Mouse (Mus musculus) lung, adult 18-20 months (tissue): ENCODE results near the gene Camk2d.
A peak's percentile ranks its signal among the peaks of the same experiment; 100 is the strongest.

Experiments
- DNase-seq, 2 experiments: peaks; one replicate each; pipeline ENCODE4 v3.0.0; 2022; ENCODE audit warnings: mixed read lengths in 2 of 2

Camk2d gene

DNA sequence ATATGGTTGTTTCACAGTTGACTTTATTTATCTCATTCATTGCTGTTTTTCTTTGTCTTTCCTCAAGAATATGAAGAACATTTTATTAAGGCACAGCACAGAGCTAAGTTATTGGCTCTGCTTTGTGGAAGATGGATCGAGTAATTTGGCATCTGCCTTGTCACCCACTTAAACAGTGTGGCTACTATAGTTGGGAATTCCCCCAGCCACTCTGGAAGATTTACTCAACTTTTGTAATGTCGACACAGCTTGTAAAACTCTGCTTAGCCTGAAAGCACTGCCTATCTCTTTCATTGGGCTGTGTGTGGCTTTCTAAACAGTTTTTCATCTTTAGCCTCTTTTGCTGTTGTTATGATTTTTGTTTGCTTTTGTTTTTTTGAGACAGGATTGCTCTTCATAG is 56.3 kb downstream of the Camk2d start:
- no peak for DNase-seq

DNA sequence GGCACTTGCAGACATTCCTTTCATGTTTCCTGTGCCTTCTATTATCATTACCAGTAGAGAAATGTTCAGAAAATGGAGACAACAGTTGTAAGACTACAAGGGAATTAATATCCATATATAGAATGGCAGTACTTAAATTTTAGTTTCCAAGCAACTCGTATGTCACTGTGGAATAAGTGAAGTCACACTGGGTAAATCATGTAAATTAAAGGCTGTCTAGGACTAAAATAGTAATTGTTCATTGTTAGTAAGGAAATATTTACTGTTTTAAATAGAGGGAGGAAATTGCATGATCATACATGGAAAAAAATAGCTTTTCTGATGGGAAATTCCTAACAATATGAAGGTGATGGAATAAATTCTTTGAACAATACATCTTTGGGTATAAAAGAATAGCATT is 57.0 kb downstream of the Camk2d start:
- DNase-seq, result no peak

DNA sequence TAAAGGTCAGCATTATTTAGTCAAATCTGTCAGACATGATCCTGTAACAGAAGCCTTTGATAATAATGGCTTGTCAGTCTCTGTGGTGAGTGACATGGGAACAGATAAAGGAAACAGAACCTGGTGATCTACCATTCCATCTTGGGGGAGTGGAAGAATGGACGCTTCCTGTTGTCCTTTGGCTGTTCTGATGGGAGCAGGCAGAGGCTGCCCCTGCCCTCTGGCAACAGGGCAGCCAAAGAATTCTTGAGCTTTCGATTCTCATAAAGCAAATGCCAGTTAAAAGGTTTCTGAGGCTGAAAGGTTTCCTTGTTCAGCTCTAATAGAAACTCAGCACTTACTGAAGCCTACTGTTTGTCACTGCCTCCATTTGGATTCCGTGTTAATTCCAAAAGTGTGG is 60.1 kb downstream of the Camk2d start:
- DNase-seq, result no peak

GRCm38 (mm10) chr3:126657895-126658294 is 61.8 kb downstream of the Camk2d start:
- DNase-seq, result no peak

DNA sequence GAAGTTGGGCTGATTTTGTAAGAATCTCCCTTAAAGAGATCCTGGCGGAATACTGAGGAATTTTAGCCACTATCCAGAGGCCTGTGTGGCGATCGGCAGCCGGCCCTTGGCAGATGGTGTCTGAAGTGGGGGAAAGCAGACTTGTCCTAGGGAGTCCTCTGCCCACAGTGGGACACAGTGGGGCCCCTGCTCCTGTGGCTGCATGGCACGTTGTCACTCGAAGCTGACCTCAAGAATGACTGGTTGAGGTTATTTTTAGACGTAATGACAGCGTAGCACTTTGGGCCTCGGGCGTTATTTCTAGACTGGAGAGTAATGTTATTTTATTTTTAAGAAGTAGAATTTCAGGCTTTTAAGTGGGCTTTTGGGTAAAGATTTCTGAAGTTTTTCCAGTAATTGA is 62.7 kb downstream of the Camk2d start:
- no peak for DNase-seq

DNA sequence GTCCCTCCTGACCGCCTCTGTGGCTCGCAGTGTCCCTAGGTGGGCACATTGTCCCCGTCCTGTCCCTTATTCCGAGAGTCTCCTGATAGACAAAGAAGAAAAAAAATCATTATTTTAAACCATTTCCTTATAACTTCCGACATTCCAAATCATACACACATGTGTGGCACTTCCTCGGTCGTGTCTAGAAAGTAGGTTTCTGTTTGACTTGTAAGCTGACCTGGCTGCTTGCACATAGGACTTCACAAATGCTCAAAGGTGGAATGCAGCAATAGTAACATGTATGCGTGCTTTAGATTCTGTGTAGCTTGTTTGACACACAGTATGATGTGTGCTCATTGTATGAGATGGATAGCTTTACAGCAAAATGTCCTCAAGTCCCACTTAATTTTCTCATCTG is 63.1 kb downstream of the Camk2d start:
- no peak for DNase-seq

- DNase-seq, result peak in 1 of 2 experiments; percentile 36
Measured at GRCm38 (mm10) chr3:126659832-126660564, 63.9 kb downstream of the Camk2d start.

DNA sequence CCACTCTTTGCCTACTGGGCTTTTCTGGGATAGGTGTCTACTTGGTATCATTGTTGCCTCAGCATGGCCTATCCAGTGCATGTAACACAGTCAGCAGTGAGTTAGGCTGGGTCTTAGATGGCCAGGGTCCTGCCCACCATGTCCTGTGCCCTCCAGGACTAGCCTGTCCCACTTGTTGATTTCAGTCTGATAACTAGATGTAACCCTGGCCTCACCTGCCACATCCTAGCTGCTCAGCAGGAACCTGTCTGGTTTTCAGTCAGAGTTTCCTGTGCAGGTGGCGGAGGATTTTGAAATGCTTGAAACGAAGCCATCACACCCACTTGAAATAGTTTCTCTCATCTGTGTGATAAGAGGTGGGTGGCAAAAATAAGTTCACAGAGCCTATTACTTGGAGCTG is 64.5 kb downstream of the Camk2d start:
- peak; percentile 44 to 58 for DNase-seq

DNA sequence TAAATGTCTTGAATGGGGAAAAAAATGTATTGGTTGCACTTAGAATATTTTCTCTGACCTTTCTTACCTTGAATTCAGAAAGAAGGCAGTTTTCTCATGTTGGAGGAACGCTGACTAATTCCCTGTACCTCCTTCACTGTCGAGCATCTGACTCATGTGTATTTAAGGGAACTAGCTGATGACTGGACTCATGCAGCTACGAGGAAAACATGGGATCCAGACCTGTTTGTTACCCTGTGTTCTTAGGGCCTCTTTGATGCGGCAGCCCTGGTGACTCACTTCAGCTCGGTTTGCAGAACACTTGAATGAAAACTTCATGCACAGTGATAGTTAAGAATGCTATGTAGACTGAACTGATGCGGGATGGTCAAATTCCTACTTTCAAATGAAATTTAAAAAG is 64.9 kb downstream of the Camk2d start:
- DNase-seq, result peak; percentile 42 to 66

DNA sequence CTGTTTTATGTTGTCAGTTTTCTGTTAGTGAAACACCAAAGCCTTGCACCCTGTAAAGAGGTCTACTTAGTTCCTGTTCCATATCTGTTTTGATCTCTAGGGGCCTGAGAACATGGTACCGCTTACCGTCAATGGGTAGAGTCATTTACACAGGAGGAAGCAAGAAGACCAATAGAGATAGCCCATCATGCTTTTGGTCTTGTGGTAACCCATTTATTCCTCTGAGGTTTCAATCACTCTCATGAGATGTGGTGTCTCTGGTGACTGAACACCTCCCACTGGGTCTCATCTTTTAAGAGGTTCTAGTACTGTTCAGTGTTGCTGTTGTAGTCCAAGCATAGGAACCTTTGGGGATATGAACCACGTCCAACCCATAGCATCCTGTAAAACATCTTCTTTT is 65.8 kb downstream of the Camk2d start:
- DNase-seq, result no peak

DNA sequence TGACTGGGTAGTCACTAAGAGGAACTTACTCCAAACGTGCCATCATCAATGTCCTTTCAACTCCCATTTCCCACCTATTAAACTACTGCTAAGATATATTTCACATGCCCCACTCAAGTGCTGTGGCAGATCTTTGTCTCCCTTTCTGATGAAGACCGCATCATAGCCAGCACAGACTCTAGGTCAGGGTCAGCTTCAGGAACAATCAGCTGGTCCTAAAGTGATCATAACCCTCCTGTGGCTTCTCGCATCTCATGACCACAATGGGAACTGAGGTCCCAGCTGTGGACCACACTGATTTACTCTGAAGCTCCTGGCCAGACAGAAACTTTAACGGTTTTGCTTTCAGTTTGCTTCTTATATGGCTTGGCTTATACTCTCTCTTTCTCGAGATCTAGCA is 67.3 kb downstream of the Camk2d start:
- DNase-seq, result no peak

DNA sequence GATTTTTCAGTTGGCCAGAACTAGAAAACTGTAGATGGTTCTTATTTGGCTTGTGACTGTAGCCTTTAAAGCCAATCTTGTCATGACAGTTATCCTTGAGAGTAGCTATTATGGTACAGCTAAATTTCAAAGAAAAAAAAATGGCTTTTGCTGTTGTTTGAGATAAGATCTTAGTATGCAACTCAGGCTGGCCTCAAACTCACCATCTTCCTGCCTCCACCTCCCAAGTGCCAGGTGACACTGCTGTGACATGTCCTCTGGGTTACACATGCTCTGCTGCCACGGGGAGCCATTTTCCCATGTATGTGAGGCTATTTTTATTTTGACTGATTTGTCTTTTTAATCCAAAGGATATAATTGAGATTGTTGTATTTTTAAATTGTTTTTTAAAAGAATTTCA is 69.8 kb downstream of the Camk2d start:
- DNase-seq, result no peak

DNA sequence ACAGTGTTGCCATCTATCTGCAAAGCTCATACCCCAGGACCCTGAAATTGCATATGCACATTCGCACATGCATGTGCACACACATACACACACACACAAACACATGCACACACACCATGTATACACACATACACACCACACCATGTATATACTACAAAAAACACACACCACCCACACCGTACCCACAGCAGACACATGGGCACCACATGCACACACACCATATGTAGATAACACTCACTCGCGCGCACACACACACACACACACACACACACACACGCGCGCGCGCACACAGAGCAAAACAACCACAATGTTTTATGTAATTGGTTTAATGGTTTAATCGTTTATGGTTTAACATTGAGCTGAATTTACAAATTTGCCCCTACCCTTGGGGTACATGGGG is 70.9 kb downstream of the Camk2d start:
- no peak for DNase-seq

GRCm38 (mm10) chr3:126667451-126667850 is 71.3 kb downstream of the Camk2d start:
- peak; percentile 70 to 76 for DNase-seq

- peak; percentile 63 to 68 for DNase-seq
Measured at GRCm38 (mm10) chr3:126668123-126668522, 72.0 kb downstream of the Camk2d start.

GRCm38 (mm10) chr3:126668692-126669091 is 72.6 kb downstream of the Camk2d start:
- DNase-seq, result peak; percentile 30 to 31

- no peak for DNase-seq
Measured at GRCm38 (mm10) chr3:126670413-126670812, 74.3 kb downstream of the Camk2d start.

- DNase-seq, result no peak
Measured at GRCm38 (mm10) chr3:126671292-126671691, 75.2 kb downstream of the Camk2d start.

- no peak for DNase-seq
Measured at GRCm38 (mm10) chr3:126681051-126681450, 84.9 kb downstream of the Camk2d start.

DNA sequence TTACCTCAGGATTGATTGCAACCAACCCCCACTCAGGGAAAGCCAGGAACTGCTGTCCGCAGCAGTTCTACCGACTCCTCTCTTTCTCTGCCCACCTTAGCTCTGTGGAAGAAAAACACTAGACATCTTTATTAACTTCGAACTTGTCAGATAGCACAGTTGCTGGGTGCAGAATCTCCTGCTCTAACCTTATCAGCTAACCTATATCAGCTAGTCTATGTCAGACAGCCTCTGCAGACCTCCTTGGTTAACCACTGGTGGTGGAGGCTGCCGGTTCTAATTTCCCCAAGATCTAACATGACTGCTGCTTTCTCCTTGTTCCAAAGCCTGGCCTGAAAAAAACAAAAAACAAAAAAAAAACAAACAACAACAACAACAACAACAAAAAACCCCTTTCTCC is 85.9 kb downstream of the Camk2d start:
- DNase-seq, result no peak

DNA sequence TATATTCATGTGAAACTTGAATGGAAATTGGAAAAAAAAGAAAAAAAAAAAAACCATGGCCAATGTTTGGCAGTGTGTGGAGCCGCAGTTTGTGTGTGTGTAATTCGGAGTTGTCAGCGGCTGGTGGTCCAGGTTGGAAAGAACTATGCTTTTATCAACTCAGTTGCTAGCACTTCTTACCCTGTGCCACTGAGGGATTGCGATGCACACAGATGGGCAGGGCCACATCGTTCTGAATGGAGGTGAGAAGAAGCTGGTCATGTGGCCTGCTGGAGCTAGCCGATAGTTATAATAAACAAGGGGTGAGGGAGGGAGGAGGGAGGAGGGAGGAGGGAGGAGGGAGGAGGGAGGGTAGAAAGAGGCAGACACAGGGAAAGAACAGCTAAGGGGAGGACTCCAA is 89.3 kb downstream of the Camk2d start:
- no peak for DNase-seq

- no peak for DNase-seq
Measured at GRCm38 (mm10) chr3:126687150-126687549, 91.0 kb downstream of the Camk2d start.

DNA sequence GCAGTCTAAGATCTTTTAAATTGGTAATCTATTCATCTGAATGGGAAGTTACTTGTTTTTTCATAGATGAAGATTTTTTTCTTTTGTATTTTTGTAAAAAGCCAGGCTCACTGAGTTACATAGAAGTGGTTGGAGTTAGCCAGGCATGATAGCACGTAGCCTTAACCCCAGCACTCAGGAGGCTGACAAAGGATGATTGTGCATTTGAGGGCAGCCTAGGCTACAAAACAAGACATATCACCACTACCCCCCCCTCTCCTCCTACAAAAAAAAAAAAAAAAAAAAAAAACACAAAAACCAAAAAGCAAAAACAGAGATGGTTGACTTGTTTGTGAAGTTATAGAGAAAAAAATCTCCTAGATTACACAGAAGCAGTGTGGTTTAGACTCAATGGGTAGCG is 92.4 kb downstream of the Camk2d start:
- no peak for DNase-seq

GRCm38 (mm10) chr3:126690627-126691505 is 94.8 kb downstream of the Camk2d start:
- peak in 1 of 2 experiments; percentile 7 for DNase-seq
